Mouse (Mus musculus): ENCODE data around the gene Pafah1b2. TPM values are rescaled to one million over a fixed set of nuclear protein-coding genes. Genes with fewer than 3 reads are reported as not detected.

Pafah1b2 gene
- 133 TPM in 2 replicates for polyA plus RNA-seq (2012; rRNA removed)

DNA sequence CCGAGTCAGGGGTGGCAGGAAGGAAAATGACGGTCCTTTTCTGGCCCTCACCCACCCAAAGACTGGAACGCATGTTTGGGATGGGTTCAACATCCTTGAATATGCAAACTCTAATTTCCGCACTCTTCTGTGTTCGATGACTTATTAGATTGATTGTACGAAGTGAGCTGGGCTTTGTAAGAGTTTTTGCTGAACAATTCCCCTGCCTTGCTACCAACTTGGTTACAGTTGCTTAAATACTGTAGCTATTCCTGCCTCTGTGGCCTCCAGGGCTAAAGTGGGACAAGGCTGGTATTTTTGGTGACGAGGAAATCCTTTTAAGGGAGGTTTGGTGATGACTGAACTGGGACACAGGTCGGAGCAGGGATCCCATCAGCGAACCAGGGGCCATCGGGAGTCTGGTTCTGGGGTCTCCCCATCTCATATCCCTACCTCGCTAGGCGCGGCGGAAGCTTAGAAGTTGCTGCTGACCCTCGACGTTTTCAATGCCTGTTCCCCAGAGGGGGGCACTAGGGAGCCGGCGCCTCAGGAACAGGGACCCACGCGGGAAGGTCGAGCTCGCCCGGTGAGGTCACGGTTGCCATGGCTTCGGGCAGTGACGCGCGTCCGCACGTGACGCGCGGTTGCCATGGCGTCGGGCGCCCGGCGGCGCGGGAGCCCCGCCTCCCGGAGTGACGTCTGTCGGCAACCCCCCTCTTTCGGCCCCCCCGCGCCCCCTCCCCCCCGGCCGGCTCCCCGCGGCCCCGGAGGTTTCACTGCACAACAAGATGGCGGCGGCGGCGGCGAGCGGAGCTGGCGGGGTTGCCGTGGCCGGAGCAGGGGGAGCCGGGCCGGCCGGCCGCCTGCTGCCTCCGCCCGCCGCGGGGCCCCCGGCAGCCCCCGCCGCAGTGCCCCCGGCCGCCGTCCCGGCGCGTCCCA lies at the start of gene Pafah1b2, which contains the start of gene Sik3:
Gene Pafah1b2 (minus strand): TSS at position 600 of the 918 bp plus-strand sequence.
Gene Sik3 (plus strand): TSS at position 730 of the 918 bp plus-strand sequence.

DNA sequence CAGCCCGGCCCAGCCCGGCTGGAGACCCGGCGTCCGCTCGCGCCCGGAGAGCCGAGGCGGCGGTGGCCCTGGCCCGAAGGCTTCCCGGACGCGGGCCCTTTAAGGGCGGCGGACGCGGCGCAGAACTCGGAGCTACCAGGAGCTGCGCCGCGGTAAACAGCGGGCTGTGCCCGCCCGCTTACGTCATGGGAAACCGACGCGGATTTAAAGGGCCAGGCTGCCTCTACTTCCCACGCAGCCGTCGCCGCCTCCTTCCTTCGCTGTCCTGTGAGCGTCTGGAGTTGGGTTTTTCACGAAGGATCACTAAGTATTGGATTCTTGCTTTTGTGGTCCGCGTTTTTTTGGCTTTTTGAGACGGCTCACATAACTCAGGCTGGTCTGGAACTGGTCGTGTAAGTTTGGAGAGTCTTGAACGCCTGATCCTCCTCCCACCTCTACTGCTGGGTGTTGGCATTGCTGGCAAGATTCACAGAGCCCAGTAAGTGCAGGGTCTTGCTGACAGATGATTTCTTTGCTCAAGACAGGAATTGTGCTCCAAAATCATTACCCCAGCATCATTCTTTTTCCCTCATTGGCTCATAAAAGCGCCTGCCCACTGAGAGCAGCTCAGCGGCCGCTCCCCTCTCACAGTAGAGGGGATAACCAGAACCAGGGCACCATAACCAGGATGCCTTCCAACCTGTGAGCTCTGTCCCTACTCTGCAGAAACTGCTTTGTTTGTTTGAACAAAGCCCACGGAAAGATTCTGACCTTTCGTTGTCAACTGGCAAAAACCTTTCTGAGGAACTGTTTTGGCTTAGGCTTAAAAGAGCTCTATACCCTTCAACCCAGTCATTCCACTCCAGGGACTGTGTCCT lies 57.2 kb downstream of the Pafah1b2 start, which contains the start of gene Sidt2:
Gene Sidt2 (minus strand): TSS at position 152 of the 857 bp plus-strand sequence.

GRCm38 (mm10) chr9:45935628-45936210 lies 76.8 kb downstream of the Pafah1b2 start, which contains the start of gene Tagln:
TSS of gene Tagln (minus strand) at chr9:45936058.

Other genes with a start within 250 kb of the Pafah1b2 start
- 27.3 and 28.4 TPM in 2 replicates for gene Cep164, start 184.0 kb downstream of the Pafah1b2 start, polyA plus RNA-seq (2012; rRNA removed)
- 33.1 and 36.6 TPM in 2 replicates for gene Bace1, start 174.1 kb downstream of the Pafah1b2 start, polyA plus RNA-seq (2012; rRNA removed)
- 35.6 and 36.9 TPM in 2 replicates for gene Pcsk7, start 106.2 kb downstream of the Pafah1b2 start, polyA plus RNA-seq (2012; rRNA removed)
- gene Rnf214, start 105.8 kb downstream of the Pafah1b2 start, polyA plus RNA-seq (2012; rRNA removed), result 49.1 and 49.6 TPM in 2 replicates
- 9.7 and 16.3 TPM in 2 replicates for gene Tagln, start 76.6 kb downstream of the Pafah1b2 start, polyA plus RNA-seq (2012; rRNA removed)
- gene Sidt2, start 57.4 kb downstream of the Pafah1b2 start, polyA plus RNA-seq (2012; rRNA removed), result 78.0 and 99.5 TPM in 2 replicates
- gene Sik3, start 130 bp upstream of the Pafah1b2 start, polyA plus RNA-seq (2012; rRNA removed), result 15.8 and 20.0 TPM in 2 replicates
- gene Apoa1, start 215.9 kb upstream of the Pafah1b2 start, polyA plus RNA-seq (2012; rRNA removed), result 2.2 and 2.9 TPM in 2 replicates
- not detected in 2 replicates for gene Apoc3, start 222.9 kb upstream of the Pafah1b2 start, polyA plus RNA-seq (2012; rRNA removed)
- gene Apoa4, start 228.0 kb upstream of the Pafah1b2 start, polyA plus RNA-seq (2012; rRNA removed), result 0.04 and 0.15 TPM in 2 replicates

All from central nervous system, embryonic 14 days (tissue).